Mouse (Mus musculus) lung, embryonic 14.5 days (tissue): Measurements from ENCODE around the gene Klf1. TPM values are rescaled to one million over a fixed set of nuclear protein-coding genes. Genes with fewer than 3 reads are reported as not detected.

Experiments used
- ATAC-seq: fragments of 200-750 bp; cut with Nextera tagmentation; 2 replicates; pipeline ENCODE4 v1.8.0; 2017; ENCODE audit warnings: mild to moderate bottlenecking, moderate TSS enrichment, moderate library complexity; ENCODE audit not compliant: insufficient read depth
- DNase-seq: peaks from one replicate; pipeline ENCODE4 v3.0.0-alpha.2; 2015
- H3K27ac ChIP-seq: fragments of 300-500 bp; sonication (generic); 2 replicates; pipeline ENCODE4 v1.5.1; 2014; ENCODE audit warnings: low read depth, mild to moderate bottlenecking, moderate library complexity
- H3K27me3 ChIP-seq: fragments of 300-500 bp; sonication (generic); 2 replicates; pipeline ENCODE4 v1.6.1; 2014; ENCODE audit warnings: low read length, control low read depth; ENCODE audit not compliant: insufficient read depth
- H3K36me3 ChIP-seq: fragments of 300-500 bp; sonication (generic); 2 replicates; pipeline ENCODE4 v1.6.1; 2014; ENCODE audit warnings: control low read depth; ENCODE audit not compliant: insufficient read depth
- H3K4me1 ChIP-seq: fragments of 300-500 bp; sonication (generic); 2 replicates; pipeline ENCODE4 v1.6.1; 2014; ENCODE audit warnings: antibody characterized with exemption, control low read depth; ENCODE audit not compliant: insufficient read depth
- H3K4me2 ChIP-seq: fragments of 300-500 bp; sonication (generic); 2 replicates; pipeline ENCODE4 v1.6.1; 2014; ENCODE audit warnings: mild to moderate bottlenecking
- H3K4me3 ChIP-seq: fragments of 300-500 bp; sonication (generic); 2 replicates; pipeline ENCODE4 v1.5.1; 2014; ENCODE audit warnings: low read depth, low read length
- H3K9ac ChIP-seq: fragments of 300-500 bp; sonication (generic); 2 replicates; pipeline ENCODE4 v1.6.1; 2014
- H3K9me3 ChIP-seq: fragments of 300-500 bp; sonication (generic); 2 replicates; pipeline ENCODE4 v1.6.1; 2016; ENCODE audit warnings: low read depth, low read length, control low read depth
- CTCF ChIP-seq: IDR thresholded peaks from 2 replicates; pipeline ENCODE4 v1.5.1; 2016; ENCODE audit warnings: antibody characterized with exemption, low read depth
- WGBS: fragments of 180-500 bp; shearing (Covaris S2); extraction: QIAGEN DNeasy Blood & Tissue Kit; methylation state at CpG from one replicate; pipeline ENCODE4 v1.1.7; 2014; 5-methylcytosine and 5-hydroxymethylcytosine counted together
- polyA plus RNA-seq: library from polyadenylated mRNA; unstranded; fragments of >200 nt; fragmentation: Nextera tagmentation; extraction: Ambion mirVana; gene quantifications from 2 replicates; pipeline ENCODE4 v1.2.1, GENCODE M21; 2014

Gene Klf1
- polyA plus RNA-seq, 1 experiment from 2014 or later: 1.9 TPM

DNA sequence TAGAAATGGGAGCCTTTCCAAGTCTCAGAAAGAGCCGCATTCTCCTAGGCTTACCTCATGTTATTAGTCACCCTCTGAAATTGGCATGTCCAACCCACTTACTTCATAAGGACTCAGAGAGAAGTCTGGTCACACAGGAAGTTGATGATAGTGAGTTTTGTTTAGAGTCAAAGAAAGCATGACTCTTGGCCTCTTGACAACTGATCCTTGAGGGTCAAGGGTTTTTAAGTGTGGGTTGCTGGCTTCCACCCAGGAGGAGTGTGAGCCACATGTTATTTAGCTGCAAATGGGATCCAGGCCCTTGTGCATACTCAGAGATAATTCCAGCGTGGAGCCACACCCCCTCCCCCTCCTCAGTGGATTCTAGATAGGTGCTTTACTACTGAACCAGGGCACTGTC is 19.9 kb downstream of the Klf1 start:
- no peaks in the 10 kb centered on the region for H3K9me3 ChIP-seq
- no peak overlapping the region for H3K4me3 ChIP-seq
- no peak for ATAC-seq
- H3K9ac ChIP-seq: no peak overlapping the region
- H3K4me1 ChIP-seq: no peaks in the 10 kb centered on the region
- H3K4me2 ChIP-seq: no peak overlapping the region
- no peak for DNase-seq
- H3K36me3 ChIP-seq: no peaks in the 10 kb centered on the region
- 60% methylated on average over 2 of the region's 2 CpGs for WGBS
- TF ChIP-seq CTCF: no peak
- H3K27ac ChIP-seq: no peak overlapping the region
- peaks cover 12% of the 10 kb centered on the region for H3K27me3 ChIP-seq

DNA sequence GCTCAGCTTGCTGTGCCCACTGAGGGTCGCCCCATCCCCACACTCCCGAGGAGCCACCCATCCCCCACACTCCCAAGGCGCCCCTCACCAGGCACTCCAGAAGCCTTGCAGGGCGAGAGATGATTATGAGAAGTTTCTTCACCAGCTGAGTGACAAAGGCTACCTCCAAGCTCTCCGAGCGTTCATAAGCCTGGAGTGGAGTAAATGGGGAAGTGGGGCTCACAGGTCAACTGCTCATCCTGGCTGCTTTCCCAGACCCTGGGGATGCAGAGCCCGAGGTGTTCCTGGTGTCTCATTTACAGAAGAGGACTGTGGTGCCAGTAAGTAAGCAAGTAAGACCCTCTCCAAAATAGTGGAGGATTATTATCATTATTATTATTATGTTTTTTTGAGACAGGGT is 23.8 kb downstream of the Klf1 start:
- Histone ChIP-seq H3K4me1 (no peaks in the 10 kb centered on the region), H3K27me3 (peaks cover 17% of the 10 kb centered on the region; the same call in 1 of the 2 replicates), H3K9ac (no peak overlapping the region), H3K9me3 (no peaks in the 10 kb centered on the region), H3K4me3 (no peak overlapping the region), H3K4me2 (no peak overlapping the region), H3K27ac (no peak overlapping the region), H3K36me3 (no peaks in the 10 kb centered on the region)
- ATAC-seq (no peak), DNase-seq (no peak)
- 56% methylated on average over 7 of the region's 7 CpGs for WGBS
- no peak for TF ChIP-seq CTCF

DNA sequence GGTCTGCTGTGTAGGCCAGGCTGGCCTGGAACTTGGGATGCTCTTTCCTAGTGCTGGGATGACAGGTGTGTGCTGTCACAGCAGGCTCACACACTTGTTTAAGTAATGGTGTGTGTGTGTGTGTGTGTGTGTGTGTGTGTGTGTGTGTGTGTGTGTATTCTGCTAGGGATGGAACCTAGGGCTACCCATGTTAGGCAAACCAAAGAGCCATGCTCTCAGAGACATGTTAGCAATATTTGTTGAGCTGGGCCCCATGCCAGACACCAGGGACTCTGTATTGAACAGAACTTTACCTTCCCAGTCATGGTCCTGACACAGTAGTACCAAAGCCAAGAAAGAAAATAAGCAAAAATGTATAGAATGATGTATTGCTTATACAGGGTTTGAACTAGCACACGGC is 25.8 kb downstream of the Klf1 start:
- Histone ChIP-seq H3K27me3 (peaks cover 20% of the 10 kb centered on the region; the same call in 1 of the 2 replicates), H3K4me2 (no peak overlapping the region), H3K36me3 (no peaks in the 10 kb centered on the region), H3K4me1 (no peaks in the 10 kb centered on the region), H3K9ac (no peak overlapping the region), H3K27ac (no peak overlapping the region), H3K4me3 (no peak overlapping the region), H3K9me3 (no peaks in the 10 kb centered on the region)
- TF ChIP-seq CTCF: no peak
- no peak for DNase-seq
- ATAC-seq: no peak
- 60% methylated on average over 1 of the region's 1 CpGs for WGBS

DNA sequence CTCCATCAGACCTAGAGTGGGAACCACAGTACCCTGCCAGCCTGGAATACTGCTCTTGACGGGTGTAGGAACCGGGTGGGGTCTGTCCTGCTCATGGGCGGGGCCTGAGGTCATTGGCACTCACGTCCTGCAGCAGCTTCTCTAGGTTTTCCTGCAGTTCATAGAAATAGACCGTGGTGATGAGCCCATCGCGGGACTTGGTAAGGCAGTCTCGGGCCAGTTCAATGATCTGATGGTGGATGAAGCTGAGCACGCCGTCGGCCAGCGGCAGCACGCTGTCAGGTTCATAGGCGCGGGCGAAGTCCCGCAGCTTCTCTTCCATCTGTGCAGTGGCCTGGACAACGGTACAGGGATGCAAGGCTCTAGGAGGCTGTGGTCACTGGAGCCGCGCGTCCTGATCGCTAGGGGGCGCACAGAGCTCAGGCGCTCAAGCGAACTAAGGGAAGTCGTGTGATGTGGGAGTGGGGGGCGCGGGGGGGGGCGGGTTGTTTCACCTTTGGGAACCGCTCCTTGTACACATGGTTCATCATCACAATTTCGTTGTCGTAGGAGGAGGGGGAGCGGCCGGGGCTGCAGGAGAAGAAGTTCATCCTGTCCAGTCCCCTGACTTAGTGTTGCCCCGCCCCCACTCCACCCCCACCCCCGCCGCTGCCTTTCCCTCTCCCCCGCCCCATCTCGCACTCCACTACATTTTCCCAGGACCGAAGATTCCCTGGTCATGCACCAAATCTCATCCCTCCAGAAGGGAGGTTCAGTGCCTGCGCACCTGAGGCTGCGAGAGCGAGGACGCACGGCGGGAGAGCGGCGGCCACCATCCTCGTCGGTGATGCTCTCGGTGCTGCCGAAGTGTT is 27.0 kb downstream of the Klf1 start:
- H3K4me2 ChIP-seq: peak overlapping the region; percentile 70
- DNase-seq (peak; percentile 88), ATAC-seq (peak; percentile 85)
- 2% methylated on average over 52 of the region's 52 CpGs for WGBS
- H3K4me3 ChIP-seq: peak overlapping the region; percentile 34
- H3K4me1 ChIP-seq: no peaks in the 10 kb centered on the region
- no peak overlapping the region; the same call in 1 of the 2 replicates for H3K9ac ChIP-seq
- peak; percentile 89 for TF ChIP-seq CTCF
- peaks cover 22% of the 10 kb centered on the region; the same call in 1 of the 2 replicates for H3K27me3 ChIP-seq
- H3K36me3 ChIP-seq: no peaks in the 10 kb centered on the region
- H3K27ac ChIP-seq: no peak overlapping the region
- H3K9me3 ChIP-seq: no peaks in the 10 kb centered on the region

DNA sequence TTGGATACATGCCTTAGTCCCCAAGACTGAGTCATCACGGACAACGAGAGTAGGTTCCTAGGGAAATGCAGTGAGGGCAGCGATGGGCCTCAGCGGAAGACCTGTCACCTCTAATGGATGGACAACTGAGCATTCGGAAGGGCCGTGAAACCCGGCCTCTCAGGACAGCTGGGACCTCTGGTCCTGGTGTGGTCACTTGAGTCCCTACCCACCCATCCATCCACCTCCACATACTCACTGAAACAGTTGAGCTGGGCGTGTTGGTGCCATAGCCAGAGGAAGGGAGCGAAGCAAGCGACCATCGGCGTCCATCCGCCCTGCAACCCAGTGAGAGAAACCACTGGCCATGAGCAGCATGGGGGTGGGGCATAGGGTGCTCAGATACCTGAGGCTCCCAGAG is 28.9 kb downstream of the Klf1 start:
- H3K4me1 ChIP-seq: no peaks in the 10 kb centered on the region
- no peak for DNase-seq
- H3K4me2 ChIP-seq: no peak overlapping the region
- H3K9me3 ChIP-seq: no peaks in the 10 kb centered on the region
- no peak for TF ChIP-seq CTCF
- H3K4me3 ChIP-seq: no peak overlapping the region
- WGBS: 74% methylated on average over 13 of the region's 13 CpGs
- H3K36me3 ChIP-seq: no peaks in the 10 kb centered on the region
- ATAC-seq: no peak
- H3K27me3 ChIP-seq: peaks cover 41% of the 10 kb centered on the region
- no peak overlapping the region for H3K9ac ChIP-seq
- no peak overlapping the region for H3K27ac ChIP-seq

DNA sequence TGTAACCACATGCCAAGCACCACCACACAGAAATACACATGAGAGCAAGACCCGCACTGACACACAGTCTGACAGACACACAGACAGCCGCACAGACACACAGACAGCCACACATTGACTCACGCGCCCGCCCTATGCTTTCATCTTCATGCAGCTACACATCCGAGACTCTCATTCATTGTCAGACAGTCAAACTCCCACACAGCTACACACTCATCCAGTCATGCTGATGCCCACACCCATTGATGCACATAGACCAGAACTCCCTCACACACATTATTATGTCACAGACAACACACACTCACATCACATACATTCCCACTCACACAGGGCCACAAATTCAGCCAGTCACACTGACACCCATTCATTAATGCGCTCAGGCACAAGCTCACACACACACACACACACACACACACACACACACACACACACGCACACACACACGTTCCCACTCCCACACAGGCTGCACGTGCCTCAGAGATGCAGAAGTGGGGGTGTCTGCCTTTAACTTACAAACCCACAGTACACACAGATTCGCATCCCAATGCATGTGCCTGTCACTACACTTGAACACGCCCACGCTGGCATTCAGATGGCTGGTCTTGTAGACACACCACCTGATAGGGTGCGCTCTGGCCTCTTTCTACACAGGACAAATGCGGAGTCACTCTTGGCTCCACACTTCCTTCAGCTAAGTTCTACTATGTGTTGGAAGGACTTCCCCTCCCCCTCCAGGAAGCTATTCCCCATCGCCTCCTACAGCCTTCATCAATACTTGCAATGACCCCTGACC is 32.2 kb downstream of the Klf1 start:
- TF ChIP-seq CTCF: no peak
- no peak overlapping the region for H3K4me2 ChIP-seq
- no peaks in the 10 kb centered on the region for H3K36me3 ChIP-seq
- WGBS: 80% methylated on average over 16 of the region's 16 CpGs
- no peak overlapping the region for H3K4me3 ChIP-seq
- peaks cover 71% of the 10 kb centered on the region for H3K27me3 ChIP-seq
- H3K4me1 ChIP-seq: no peaks in the 10 kb centered on the region
- ATAC-seq (no peak), DNase-seq (no peak)
- no peak overlapping the region for H3K27ac ChIP-seq
- H3K9ac ChIP-seq: no peak overlapping the region
- H3K9me3 ChIP-seq: no peaks in the 10 kb centered on the region

DNA sequence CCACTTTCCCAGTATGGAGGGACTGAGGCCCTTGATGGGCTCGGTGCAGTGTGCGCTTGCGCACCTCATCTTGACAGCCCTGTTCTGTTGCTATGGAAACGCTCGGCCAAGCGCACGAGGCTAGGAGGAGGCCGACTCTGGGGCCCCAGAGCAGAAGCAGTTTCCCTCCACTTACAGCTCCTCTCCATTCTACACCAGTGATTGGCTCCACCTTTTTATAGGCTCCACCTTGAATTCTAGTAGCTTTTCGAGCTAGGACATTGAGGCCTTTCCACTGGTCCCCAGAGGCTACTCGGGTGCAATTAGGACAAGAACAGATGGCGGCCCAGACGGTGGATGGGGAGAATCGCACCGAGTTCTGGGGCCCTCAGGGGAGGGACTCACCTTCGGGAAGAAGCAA is 33.1 kb downstream of the Klf1 start:
- no peak overlapping the region for H3K9ac ChIP-seq
- H3K9me3 ChIP-seq: no peaks in the 10 kb centered on the region
- DNase-seq (peak; percentile 69), ATAC-seq (peak; percentile 63)
- H3K27ac ChIP-seq: no peak overlapping the region
- no peak overlapping the region for H3K4me2 ChIP-seq
- WGBS: under 1% methylated on average over 15 of the region's 15 CpGs
- H3K36me3 ChIP-seq: no peaks in the 10 kb centered on the region
- no peak overlapping the region for H3K4me3 ChIP-seq
- no peaks in the 10 kb centered on the region for H3K4me1 ChIP-seq
- no peak for TF ChIP-seq CTCF
- peaks cover 62% of the 10 kb centered on the region for H3K27me3 ChIP-seq
